Mouse (Mus musculus): Measurements from ENCODE around the gene Usf2. TPM values are rescaled to one million over a fixed set of nuclear protein-coding genes. Genes with fewer than 3 reads are reported as not detected.

Gene Usf2
- total RNA-seq (2017): 130 and 138 TPM in 2 replicates

- ATAC-seq (replicated peaks; ENCODE audit: low read depth, poor library complexity, severe bottlenecking): peak; percentile 49
These were observed at the start of gene Usf2 for GRCm38 (mm10) chr7:30956756-30957366. Gene Usf2 (minus strand): TSS chr7:30956803.

- ATAC-seq (replicated peaks; ENCODE audit: low read depth, poor library complexity, severe bottlenecking): peak; percentile 87
These were observed 46.0 kb upstream of the Usf2 start for GRCm38 (mm10) chr7:31002650-31003049.

- ATAC-seq (replicated peaks; ENCODE audit: low read depth, poor library complexity, severe bottlenecking): peak; percentile 59
These were observed 44.0 kb upstream of the Usf2 start for GRCm38 (mm10) chr7:31000505-31001020.

GRCm38 (mm10) chr7:30996491-30996890, 39.9 kb upstream of the Usf2 start:
- no peak for ATAC-seq (replicated peaks; ENCODE audit: low read depth, poor library complexity, severe bottlenecking)

GRCm38 (mm10) chr7:30993986-30994385, 37.4 kb upstream of the Usf2 start:
- ATAC-seq (replicated peaks; ENCODE audit: low read depth, poor library complexity, severe bottlenecking): no peak

GRCm38 (mm10) chr7:30992148-30992547, 35.5 kb upstream of the Usf2 start:
- no peak for ATAC-seq (replicated peaks; ENCODE audit: low read depth, poor library complexity, severe bottlenecking)

- no peak for ATAC-seq (replicated peaks; ENCODE audit: low read depth, poor library complexity, severe bottlenecking)
These were observed 32.0 kb upstream of the Usf2 start for GRCm38 (mm10) chr7:30988519-30989162.

GRCm38 (mm10) chr7:30985357-30985756, 28.8 kb upstream of the Usf2 start:
- no peak for ATAC-seq (replicated peaks; ENCODE audit: low read depth, poor library complexity, severe bottlenecking)

- no peak for ATAC-seq (replicated peaks; ENCODE audit: low read depth, poor library complexity, severe bottlenecking)
These were observed 25.1 kb upstream of the Usf2 start for GRCm38 (mm10) chr7:30981703-30982102.

- peak; percentile 94 for ATAC-seq (replicated peaks; ENCODE audit: low read depth, poor library complexity, severe bottlenecking)
These were observed 17.1 kb upstream of the Usf2 start, which contains the start of gene Fam187b for GRCm38 (mm10) chr7:30973501-30974289. Gene Fam187b (plus strand): TSS chr7:30973790.

GRCm38 (mm10) chr7:30973251-30973500, 16.6 kb upstream of the Usf2 start, which contains the start of gene Lsr:
Gene Lsr (minus strand): TSS chr7:30973464.
- ATAC-seq (replicated peaks; ENCODE audit: low read depth, poor library complexity, severe bottlenecking): no peak

GRCm38 (mm10) chr7:30972426-30973250, 16.0 kb upstream of the Usf2 start:
- peak; percentile 46 for ATAC-seq (replicated peaks; ENCODE audit: low read depth, poor library complexity, severe bottlenecking)

- no peak for ATAC-seq (replicated peaks; ENCODE audit: low read depth, poor library complexity, severe bottlenecking)
These were observed 15.3 kb upstream of the Usf2 start for GRCm38 (mm10) chr7:30971901-30972300.

GRCm38 (mm10) chr7:30969174-30969573, 12.6 kb upstream of the Usf2 start:
- ATAC-seq (replicated peaks; ENCODE audit: low read depth, poor library complexity, severe bottlenecking): no peak

GRCm38 (mm10) chr7:30968611-30969010, 12.0 kb upstream of the Usf2 start:
- ATAC-seq (replicated peaks; ENCODE audit: low read depth, poor library complexity, severe bottlenecking): no peak

GRCm38 (mm10) chr7:30966657-30967056, 10.1 kb upstream of the Usf2 start:
- peak; percentile 73 for ATAC-seq (replicated peaks; ENCODE audit: low read depth, poor library complexity, severe bottlenecking)

- no peak for ATAC-seq (replicated peaks; ENCODE audit: low read depth, poor library complexity, severe bottlenecking)
These were observed 9.1 kb upstream of the Usf2 start for GRCm38 (mm10) chr7:30965677-30966076.

GRCm38 (mm10) chr7:30964366-30964765, 7.8 kb upstream of the Usf2 start:
- ATAC-seq (replicated peaks; ENCODE audit: low read depth, poor library complexity, severe bottlenecking): no peak

GRCm38 (mm10) chr7:30962862-30963261, 6.3 kb upstream of the Usf2 start:
- ATAC-seq (replicated peaks; ENCODE audit: low read depth, poor library complexity, severe bottlenecking): no peak

GRCm38 (mm10) chr7:30959786-30960349, 3.3 kb upstream of the Usf2 start:
- no peak for ATAC-seq (replicated peaks; ENCODE audit: low read depth, poor library complexity, severe bottlenecking)

All from common myeloid progenitor, adult 5-6 weeks (primary cell).